Mouse (Mus musculus): ENCODE measurements at regions not wholly inside any gene's neighbourhood (a gene's known extent, or its start where the extent isn't known, plus 50 kb on each side); places are given as distances from the start of the nearest gene placed in this dataset.
A peak's percentile ranks its signal among the peaks of the same experiment; 100 is the strongest.
"Not testable (repeated sequence)": the region's sequence is repeated elsewhere in the genome, so short reads cannot be mapped to it uniquely, and the experiment has no call there.

DNA sequence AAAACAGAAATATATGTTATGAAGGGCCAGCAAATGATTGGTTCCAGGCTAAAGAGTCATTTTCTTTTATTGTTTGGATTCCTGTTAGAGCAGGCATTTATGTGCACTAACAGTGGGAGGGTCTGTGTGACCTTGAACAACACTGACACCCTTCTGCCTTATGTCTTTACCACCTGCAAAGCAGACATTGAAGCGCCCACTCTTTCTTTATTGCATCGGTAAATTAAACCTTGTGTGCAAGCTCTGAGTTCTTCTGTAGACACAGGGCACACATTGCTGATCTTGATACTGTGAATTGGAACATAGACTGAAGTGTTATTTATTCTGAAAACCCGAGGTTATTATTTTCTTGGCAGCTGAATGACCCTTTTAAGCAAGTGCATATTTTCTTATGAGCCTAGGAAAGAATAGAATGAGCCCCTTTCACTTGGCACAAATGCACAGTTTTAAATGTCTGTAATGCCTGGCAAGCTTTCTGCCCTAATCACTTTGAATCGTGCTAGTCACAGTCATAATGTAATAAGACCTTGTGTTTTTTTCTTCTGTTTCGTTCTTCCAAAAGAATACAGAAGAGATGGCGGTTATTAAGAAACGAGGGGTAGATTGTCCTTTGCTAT is 125.1 kb upstream of the Cobl start:
- no peak for DNase-seq

DNA sequence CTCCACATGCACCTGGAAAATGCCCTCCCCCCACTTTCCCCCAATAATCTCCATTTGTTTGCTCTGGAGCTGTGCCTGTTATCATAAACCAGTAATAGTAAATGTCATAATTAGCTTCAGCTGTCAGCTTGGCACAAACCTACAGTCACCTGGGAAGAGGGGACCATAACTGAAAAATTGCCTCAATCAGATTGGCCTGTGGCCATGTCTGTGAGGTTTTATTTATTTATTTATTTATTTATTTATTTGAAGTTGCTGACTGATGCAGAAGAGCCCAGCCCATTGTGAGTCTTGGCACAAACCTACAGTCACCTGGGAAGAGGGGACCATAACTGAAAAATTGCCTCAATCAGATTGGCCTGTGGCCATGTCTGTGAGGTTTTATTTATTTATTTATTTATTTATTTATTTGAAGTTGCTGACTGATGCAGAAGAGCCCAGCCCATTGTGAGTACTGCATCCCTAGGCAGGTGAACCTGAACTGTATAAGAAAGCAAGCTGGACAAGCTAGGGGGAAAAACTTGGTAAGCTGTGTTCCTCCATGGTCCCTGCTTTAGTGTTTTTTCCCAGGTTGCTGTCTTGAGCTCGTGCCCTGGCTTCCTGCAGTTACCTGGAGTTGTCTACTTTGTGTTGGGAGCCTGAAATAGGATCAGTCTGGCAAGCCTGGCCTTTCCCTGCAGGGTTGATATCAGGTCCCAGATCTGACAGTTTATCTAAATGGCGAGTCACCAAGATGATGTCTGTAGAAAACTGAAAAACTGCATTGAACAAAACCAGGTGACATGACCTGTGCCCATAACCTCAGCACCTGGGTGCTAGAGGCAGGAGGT is 120.3 kb upstream of the Cobl start:
- not testable (repeated sequence) for DNase-seq

DNA sequence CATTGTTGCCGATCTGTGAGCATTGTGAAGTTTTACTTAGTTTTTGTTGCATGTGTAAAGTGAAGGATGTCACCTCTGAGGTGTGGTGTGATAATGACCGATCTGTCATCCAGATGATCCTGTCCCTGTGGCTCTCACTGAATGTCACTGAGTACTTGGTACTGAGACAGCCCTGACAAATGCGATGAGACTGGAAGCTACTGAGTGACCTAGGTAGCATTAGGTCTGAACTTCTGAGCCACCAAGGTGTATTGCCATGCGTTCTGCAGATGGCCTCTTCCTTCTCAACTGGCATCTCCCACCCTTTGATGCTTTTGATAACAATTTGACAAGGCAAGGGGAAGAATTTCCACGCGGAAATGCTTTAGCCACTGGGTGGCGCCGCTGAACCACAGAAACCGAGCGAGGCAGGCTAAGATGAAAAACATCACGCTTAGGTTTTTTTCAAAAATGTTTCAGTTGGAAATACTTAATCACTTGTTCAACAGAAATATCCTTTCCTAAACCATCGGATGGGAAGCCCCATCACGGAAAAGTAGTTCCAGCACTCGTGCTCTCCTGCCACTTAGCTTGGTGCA is 114.3 kb upstream of the Cobl start:
- peak; percentile 20 for DNase-seq

DNA sequence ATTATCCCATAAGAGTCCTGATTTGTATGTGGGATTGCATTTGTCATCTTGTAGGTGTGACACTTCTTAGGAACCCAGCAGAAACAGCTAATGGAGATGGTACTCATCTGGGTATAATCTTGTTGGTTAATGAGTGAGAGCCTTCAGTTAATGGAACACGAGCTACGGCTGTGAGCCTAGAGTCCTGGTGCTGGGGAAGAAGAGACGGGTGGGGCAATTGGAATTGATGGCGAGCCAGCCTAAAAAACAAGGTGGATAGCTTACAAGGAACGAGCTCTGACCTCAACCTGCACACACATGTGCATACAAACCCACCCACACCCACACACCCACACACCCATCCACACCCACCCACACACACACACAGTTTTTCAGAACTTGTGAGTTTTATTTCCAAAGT is 94.9 kb upstream of the Cobl start:
- DNase-seq, result no peak

DNA sequence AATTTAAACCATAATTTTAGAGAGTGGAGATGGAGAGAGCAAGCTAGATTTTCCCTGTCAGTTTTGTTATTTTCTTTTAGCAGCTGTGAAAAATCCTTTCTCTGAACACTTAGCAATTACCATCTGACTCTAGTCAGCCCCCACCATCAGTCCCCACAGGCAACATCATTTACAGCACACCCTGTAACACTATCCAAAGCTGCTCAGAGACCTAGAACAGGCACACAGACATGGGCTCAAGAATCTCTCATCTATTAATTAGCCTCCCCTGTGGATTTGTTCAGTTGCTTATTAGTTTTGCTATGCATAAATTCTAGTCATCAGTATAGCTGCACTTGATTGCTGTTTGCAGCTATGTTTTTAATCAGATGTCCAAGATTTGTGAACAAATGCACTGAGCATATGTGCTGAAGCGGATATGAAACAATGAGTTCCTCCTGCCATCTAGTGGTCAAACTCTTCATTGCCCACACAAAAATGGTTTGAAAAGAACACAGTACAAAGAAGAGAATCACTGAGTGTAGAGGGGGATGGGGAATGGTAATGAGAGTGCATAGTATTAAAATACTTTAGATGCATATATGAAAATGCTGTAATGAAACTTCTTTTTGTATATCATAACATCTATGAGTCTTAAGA is 94.4 kb upstream of the Cobl start:
- no peak for DNase-seq

DNA sequence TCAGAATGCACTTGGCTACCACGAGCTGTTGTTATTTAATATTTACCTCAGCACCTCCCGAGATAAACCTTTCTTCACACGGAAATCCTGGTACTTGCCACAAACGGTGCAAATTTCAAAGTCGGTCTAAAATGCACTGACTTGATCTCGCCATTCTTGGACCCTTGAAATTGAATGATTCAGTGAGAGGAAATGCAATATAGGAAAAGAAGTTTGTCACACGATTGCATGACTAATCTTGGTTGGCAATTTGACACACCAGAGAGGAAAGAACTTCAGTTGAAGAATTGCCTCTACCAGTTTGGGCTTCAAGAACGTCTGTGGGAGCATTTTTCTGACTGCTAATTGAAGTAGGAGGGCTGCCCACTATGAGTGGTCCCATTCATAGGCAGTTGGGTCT is 93.4 kb upstream of the Cobl start:
- no peak for DNase-seq

DNA sequence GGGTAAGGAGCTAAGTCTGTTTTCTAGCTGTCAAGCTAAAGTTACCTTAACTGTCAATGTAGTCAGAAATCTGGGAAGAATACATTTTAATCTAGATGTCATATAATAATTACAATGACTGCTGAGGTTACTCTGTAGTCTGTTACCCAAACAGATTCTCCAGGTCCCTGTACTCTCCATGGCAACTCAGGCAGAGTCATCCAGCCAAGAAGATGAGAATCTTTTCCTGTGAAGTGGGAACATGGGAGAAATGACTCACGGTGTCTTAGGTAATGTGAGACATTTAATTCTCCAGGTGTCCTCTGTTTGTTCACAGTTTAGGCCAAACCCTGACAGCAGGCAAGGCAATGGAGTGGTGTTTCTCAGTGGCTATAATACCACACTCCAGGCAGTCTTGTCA is 81.0 kb upstream of the Cobl start:
- DNase-seq, result no peak

DNA sequence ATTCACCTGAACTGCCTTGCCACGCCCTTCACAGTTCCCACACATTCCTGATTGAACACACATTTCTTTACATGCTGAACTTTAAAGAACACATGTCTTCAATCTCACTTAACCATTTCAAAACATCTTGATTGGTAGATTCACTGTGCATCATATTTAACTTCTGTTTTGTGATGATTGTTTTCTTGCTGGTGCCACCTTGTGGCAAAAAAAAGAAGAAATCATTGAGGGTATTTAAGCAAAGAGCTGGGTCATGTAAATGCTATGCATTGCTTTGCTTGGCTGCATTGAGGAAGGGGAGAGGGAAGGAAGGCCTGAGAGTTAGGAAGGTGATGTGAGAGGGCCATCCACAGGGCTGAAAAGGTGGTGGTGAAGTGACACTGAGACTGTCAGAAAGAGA is 78.3 kb upstream of the Cobl start:
- no peak for DNase-seq

DNA sequence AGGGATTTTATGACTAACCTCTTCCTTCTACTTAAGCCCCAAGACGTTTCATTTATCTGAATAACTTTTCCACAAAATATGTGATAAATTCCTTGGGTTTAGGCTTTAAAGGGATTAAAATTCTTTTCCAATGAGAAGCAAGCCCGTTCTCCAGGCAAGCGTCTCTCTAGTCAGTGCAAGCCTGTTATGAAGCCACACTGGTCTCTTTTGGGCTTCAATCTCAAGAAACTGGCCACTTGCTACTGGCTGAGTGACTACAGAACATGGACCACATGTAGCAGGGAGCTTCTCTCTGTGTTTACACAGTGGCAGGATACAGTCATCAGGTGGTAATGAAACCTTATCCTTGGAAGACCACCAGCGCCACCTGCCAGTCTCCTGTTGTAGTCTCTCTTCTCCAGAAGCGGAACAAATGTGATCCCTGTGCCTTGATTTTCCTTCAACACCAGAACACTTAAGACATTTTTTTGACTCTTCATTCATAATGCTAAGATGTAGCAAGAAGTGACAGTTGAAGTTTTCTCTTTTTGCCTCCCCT is 75.6 kb upstream of the Cobl start:
- DNase-seq, result no peak

DNA sequence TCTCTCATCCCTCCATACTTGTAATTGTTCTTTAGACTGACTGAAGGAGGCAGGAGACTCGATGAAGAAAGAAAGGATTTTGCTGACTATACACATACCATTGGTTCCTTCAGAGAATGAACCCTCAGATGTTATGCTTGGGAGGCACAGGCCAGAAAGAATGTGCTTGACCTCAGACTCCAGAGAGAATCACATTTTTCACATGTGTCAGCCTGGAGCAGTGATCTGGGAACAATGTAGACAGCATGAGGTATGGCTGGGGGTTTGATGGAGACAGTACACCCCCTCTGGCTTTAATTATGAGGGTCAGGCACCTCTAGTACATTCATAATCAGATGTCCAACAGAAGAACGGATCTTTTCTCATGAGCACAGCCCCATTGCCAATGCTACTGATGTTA is 70.3 kb upstream of the Cobl start:
- no peak for DNase-seq

DNA sequence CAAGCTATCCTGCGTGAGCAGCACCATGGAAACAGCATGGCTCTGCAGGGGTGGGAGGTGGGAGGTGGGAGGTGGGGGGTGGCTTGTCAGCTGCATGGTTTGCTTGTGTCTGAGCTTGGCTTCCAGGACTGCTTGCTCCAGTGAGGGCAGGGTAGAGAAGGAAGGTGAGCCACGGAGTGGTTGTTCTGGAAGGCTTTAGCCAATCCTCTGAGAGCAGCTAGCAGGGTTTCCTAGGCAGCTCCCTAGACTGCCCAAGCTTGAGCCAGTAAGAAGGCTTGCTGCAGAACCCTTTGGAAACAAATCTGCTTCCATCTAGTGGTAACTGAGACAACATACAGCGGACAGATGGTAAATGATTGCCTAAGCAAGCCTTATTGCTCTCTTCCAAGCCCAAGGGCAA is 67.5 kb upstream of the Cobl start:
- DNase-seq, result no peak

DNA sequence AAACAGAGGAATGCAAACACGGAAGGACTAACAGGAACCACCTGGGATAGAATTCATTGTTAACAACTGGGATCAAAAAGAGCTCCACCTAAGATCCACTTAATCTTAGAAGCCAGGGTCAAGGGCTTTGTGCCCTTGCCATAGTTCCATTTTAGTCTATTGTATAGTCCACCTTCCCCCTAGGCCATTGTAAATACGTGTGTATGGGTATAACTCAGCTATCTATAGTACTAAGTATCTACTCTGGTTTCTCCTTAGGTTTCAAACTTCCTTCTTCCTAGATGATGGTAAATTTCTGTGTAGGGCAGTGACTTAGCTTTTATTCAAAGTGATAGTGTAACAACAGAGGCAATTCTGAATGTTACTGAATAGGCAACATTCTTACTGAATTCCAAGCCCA is 57.3 kb upstream of the Cobl start:
- not testable (repeated sequence) for DNase-seq

DNA sequence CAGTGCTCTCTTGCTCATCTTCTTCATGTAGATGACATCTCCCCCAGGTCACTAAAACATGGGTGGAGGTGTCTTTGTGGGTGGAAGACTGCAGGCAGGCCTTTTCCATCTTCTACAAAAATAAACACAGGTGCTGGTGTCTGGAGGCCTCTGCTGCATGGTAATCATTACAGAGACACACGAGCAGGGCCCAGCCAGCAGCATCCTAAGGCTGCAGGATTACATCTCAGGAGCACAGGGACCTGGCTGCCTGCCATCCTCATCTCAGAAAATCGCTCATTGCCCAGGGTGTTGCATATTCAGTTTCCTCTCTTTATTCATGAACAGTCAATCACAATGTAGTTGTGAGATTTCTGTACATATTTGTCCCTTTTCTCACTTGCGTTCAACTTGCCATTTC is 56.5 kb upstream of the Cobl start:
- no peak for DNase-seq

DNA sequence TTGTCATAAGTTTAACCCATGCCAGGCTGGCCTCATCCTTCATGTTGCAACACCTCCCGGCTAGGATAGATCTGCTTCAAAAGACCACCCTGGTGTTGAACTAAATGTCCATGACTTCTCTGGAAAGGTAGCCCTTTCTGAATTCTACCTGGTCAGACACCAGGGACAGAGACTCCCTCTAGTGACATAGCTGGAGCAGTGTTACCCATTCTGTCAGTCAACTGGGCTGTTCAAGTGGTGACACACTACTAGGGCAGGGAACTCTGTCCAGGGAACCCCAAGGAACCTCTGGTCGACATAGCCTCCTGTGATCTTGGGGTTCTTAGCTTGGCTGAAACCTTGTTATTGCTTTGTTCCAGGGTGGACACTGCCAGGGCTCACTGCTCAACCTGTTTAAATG is 51.6 kb upstream of the Cobl start:
- DNase-seq, result no peak

All from adrenal gland, postnatal 25 days (tissue).